Mouse (Mus musculus) liver, embryonic 14 days (tissue): ENCODE data around the gene Upk3bl. TPM values are rescaled to one million over a fixed set of nuclear protein-coding genes. Genes with fewer than 3 reads are reported as not detected.

ENCODE experiments used
- polyA plus RNA-seq: library from polyadenylated mRNA; depleted of rRNA; stranded (reverse); fragments of >200 nt; gene quantifications from 2 replicates; pipeline ENCODE4 v1.2.3, GENCODE M21; 2012; rRNA removed

The Upk3bl gene
- 0.85 TPM in 1 of 2 replicates, not detected in the other for polyA plus RNA-seq

GRCm38 (mm10) chr5:136054301-136055077 is at the start of gene Upk3bl:
Gene Upk3bl, plus strand, starts transcription at chr5:136054492.

GRCm38 (mm10) chr5:136038258-136039214 is 15.8 kb upstream of the Upk3bl start, which contains the start of gene Upk3b:
Gene Upk3b, plus strand, starts transcription at chr5:136038496.

GRCm38 (mm10) chr5:136083669-136084107 is 29.4 kb downstream of the Upk3bl start, which contains the start of gene Rasa4:
Gene Rasa4, plus strand, starts transcription at chr5:136083916.

Other genes starting within 250 kb of the Upk3bl start
- gene Srrm3, start 247.6 kb upstream of the Upk3bl start, polyA plus RNA-seq, result 0.01 and 0.02 TPM in 2 replicates
- 1.3 and 4.2 TPM in 2 replicates for gene Hspb1, start 166.6 kb upstream of the Upk3bl start, polyA plus RNA-seq
- 22.8 and 28.2 TPM in 2 replicates for gene Ywhag, start 119.9 kb upstream of the Upk3bl start, polyA plus RNA-seq
- gene Ssc4d, start 80.0 kb upstream of the Upk3bl start, polyA plus RNA-seq, result 1.8 and 2.7 TPM in 2 replicates
- not detected in 2 replicates for gene Zp3, start 74.4 kb upstream of the Upk3bl start, polyA plus RNA-seq
- 3.1 and 3.7 TPM in 2 replicates for gene Dtx2, start 59.7 kb upstream of the Upk3bl start, polyA plus RNA-seq
- 1.6 and 1.8 TPM in 2 replicates for gene Upk3b, start 16.0 kb upstream of the Upk3bl start, polyA plus RNA-seq
- 1.3 and 1.6 TPM in 2 replicates for gene Rasa4, start 29.4 kb downstream of the Upk3bl start, polyA plus RNA-seq
- gene Polr2j, start 62.1 kb downstream of the Upk3bl start, polyA plus RNA-seq, result 89.2 and 101 TPM in 2 replicates
- 40.2 and 45.9 TPM in 2 replicates for gene Lrwd1, start 81.6 kb downstream of the Upk3bl start, polyA plus RNA-seq
- 7.4 and 8.4 TPM in 2 replicates for gene Alkbh4, start 81.7 kb downstream of the Upk3bl start, polyA plus RNA-seq
- gene Orai2, start 116.2 kb downstream of the Upk3bl start, polyA plus RNA-seq, result 2.9 and 3.8 TPM in 2 replicates
- 16.1 and 17.9 TPM in 2 replicates for gene Prkrip1, start 144.5 kb downstream of the Upk3bl start, polyA plus RNA-seq
- gene Sh2b2, start 192.1 kb downstream of the Upk3bl start, polyA plus RNA-seq, result 1.8 and 1.9 TPM in 2 replicates